Mouse (Mus musculus) thymus, adult 2 months (tissue): ENCODE results near the gene Uap1l1. TPM values are rescaled to one million over a fixed set of nuclear protein-coding genes. Genes with fewer than 3 reads are reported as not detected.

ENCODE experiments used
- DNase-seq: peaks from one replicate; pipeline ENCODE4 v3.0.0; 2021
- H3K27ac ChIP-seq: fragments of 200-500 bp; 2 replicates; pipeline ENCODE4 v1.5.1; 2012; ENCODE audit warnings: low read length, control low read depth; ENCODE audit not compliant: control insufficient read depth, insufficient read depth
- H3K27me3 ChIP-seq: fragments of 200-500 bp; 2 replicates; pipeline ENCODE4 v1.6.1; 2012; ENCODE audit warnings: mild to moderate bottlenecking, low read length, moderate library complexity, mixed read lengths; ENCODE audit not compliant: control insufficient read depth, insufficient read depth
- H3K36me3 ChIP-seq: fragments of 200-500 bp; 2 replicates; pipeline ENCODE4 v1.6.1; 2012; ENCODE audit warnings: mild to moderate bottlenecking, low read length, moderate library complexity; ENCODE audit not compliant: control insufficient read depth, insufficient read depth
- H3K4me1 ChIP-seq: fragments of 200-500 bp; replicated peaks from 2 replicates; pipeline ENCODE4 v1.6.1; 2012; ENCODE audit warnings: low read length; ENCODE audit not compliant: control insufficient read depth, insufficient read depth
- H3K4me3 ChIP-seq: fragments of 200-500 bp; 2 replicates; pipeline ENCODE4 v1.5.1; 2012; ENCODE audit warnings: mild to moderate bottlenecking, low read length, control low read depth, moderate library complexity; ENCODE audit not compliant: control insufficient read depth, insufficient read depth
- CTCF ChIP-seq: fragments of 200-500 bp; IDR thresholded peaks from 2 replicates; pipeline ENCODE4 v1.5.1; 2012; ENCODE audit warnings: mild to moderate bottlenecking, control low read depth, low read length, moderate library complexity, borderline replicate concordance; ENCODE audit not compliant: control insufficient read depth, poor library complexity, insufficient read depth; ENCODE audit errors: extremely low read depth
- POLR2A ChIP-seq: fragments of 200-500 bp; IDR thresholded peaks from 2 replicates; pipeline ENCODE4 v1.6.1; 2012; ENCODE audit warnings: mild to moderate bottlenecking, low read length, control low read depth, moderate library complexity; ENCODE audit not compliant: control insufficient read depth, poor library complexity, insufficient read depth; ENCODE audit errors: extremely low read depth
- WGBS: fragments of 180-500 bp; shearing (Covaris S2); methylation state at CpG from one replicate; pipeline ENCODE4 v1.1.7; 2018; 5-methylcytosine and 5-hydroxymethylcytosine counted together
- polyA plus RNA-seq: library from polyadenylated mRNA; depleted of rRNA; stranded (reverse); fragments of >200 nt; gene quantifications from 2 replicates; pipeline ENCODE4 v1.2.3, GENCODE M21; 2012

Gene Uap1l1
- polyA plus RNA-seq, 1 experiment: 24.4 TPM

DNA sequence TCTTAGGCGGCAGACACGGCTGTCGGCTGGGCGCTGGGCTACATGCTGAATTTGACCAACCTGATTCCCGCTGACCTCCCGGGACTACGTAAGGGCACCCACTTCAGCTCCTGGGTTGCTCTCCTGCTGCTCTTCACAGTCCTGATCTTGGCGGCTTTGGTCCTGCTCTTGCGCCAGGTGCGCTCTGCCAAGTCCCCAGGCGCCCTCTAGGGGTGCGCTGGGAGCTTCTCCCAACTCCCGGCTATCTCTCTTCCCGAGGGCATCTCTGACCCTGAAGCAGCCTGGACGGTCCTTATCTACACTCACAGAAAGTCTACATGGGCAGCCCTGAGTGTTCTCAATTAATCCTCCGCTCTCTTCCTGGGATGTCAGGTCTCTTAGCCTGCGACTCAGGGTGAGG, 35.3 kb upstream of the Uap1l1 start:
- WGBS: 5% methylated on average over 17 of the region's 17 CpGs

GRCm38 (mm10) chr2:25400291-25400690, 34.8 kb upstream of the Uap1l1 start:
- Histone ChIP-seq H3K36me3 (no peaks in the 10 kb centered on the region), H3K4me1 (peaks cover 17% of the 10 kb centered on the region), H3K4me3 (no peak overlapping the region), H3K27me3 (peaks cover 21% of the 10 kb centered on the region; the same call in 1 of the 2 replicates), H3K27ac (no peak overlapping the region)
- TF ChIP-seq CTCF (no peak), POLR2A (no peak)
- no peak for DNase-seq
- 29% methylated on average over 16 of the region's 16 CpGs for WGBS

More for the DNA sequence above, 35.3 kb upstream of the Uap1l1 start:
- H3K27ac ChIP-seq: no peak overlapping the region
- H3K4me3 ChIP-seq: no peak overlapping the region
- peak; percentile 37 for DNase-seq
- no peak for TF ChIP-seq POLR2A
- TF ChIP-seq CTCF: peak; percentile 55
- peaks cover 17% of the 10 kb centered on the region for H3K4me1 ChIP-seq
- H3K27me3 ChIP-seq: peaks cover 21% of the 10 kb centered on the region; the same call in 1 of the 2 replicates
- no peaks in the 10 kb centered on the region for H3K36me3 ChIP-seq

DNA sequence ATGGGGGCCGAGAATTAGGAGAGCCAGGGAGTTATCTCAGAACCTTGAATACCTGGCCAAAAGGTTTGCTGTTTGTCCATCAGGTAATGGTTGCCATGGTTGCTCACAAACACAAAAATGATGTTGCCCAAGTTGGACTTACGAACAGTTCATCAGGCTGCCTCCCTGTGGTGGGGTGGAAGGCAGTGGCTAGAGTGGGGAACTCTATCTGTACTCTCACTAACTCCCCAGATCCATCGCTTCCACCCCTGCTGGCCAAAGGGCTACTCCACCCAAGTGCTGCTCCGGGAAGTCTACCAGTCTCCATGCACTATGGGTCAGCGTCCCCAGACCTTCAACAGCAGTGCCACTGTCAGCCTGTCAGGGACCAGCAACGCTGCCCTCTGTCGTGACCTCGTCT, 33.6 kb upstream of the Uap1l1 start, which contains the start of gene Npdc1:
Gene Npdc1, plus strand, starts transcription at position 301 of the 400 bp plus-strand sequence.
- no peak for TF ChIP-seq CTCF
- TF ChIP-seq POLR2A: no peak
- WGBS: 77% methylated on average over 8 of the region's 8 CpGs

GRCm38 (mm10) chr2:25398065-25398464, 32.6 kb upstream of the Uap1l1 start:
- no peak overlapping the region for H3K27ac ChIP-seq
- peaks cover 12% of the 10 kb centered on the region for H3K4me1 ChIP-seq
- TF ChIP-seq CTCF (no peak), POLR2A (no peak)
- H3K36me3 ChIP-seq: no peaks in the 10 kb centered on the region
- H3K27me3 ChIP-seq: peaks cover 11% of the 10 kb centered on the region; the same call in 1 of the 2 replicates
- 94% methylated on average over 7 of the region's 7 CpGs for WGBS
- no peak overlapping the region for H3K4me3 ChIP-seq
- DNase-seq: no peak

More for the DNA sequence above, 33.6 kb upstream of the Uap1l1 start, which contains the start of gene Npdc1:
- no peak within 1 kb of the TSS for H3K4me3 ChIP-seq
- H3K4me1 ChIP-seq: peaks cover 17% of the 10 kb centered on the region
- peaks cover 17% of the 10 kb centered on the region; the same call in 1 of the 2 replicates for H3K27me3 ChIP-seq
- H3K27ac ChIP-seq: no peak within 1 kb of the TSS
- H3K36me3 ChIP-seq: no peaks in the 10 kb centered on the region
- no peak for DNase-seq

DNA sequence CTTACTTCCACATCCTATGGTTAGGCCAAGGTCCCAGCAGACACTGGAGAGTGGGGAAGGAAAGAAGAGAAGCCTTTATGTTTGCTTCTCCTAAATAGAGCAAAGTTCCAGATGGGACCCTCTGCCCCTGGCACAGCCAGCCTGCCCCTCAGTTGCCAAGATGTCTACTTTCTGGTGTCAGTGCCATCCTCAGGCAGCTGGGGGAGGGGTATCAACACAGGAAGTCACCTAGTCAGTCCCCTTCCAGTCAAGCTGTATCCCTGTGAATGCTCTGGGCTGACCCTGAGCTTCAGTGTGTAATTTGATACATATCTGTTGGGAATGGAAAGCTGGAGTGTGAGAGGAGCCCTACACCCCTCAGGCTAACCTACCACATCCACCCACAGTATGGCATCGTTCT, 31.5 kb upstream of the Uap1l1 start:
- WGBS: 83% methylated on average over 1 of the region's 1 CpGs
- no peak for DNase-seq
- TF ChIP-seq CTCF (no peak), POLR2A (no peak)
- no peak overlapping the region for H3K27ac ChIP-seq
- H3K4me3 ChIP-seq: no peak overlapping the region
- H3K27me3 ChIP-seq: peaks cover 8% of the 10 kb centered on the region; the same call in 1 of the 2 replicates
- H3K4me1 ChIP-seq: peaks cover 7% of the 10 kb centered on the region
- no peaks in the 10 kb centered on the region for H3K36me3 ChIP-seq

DNA sequence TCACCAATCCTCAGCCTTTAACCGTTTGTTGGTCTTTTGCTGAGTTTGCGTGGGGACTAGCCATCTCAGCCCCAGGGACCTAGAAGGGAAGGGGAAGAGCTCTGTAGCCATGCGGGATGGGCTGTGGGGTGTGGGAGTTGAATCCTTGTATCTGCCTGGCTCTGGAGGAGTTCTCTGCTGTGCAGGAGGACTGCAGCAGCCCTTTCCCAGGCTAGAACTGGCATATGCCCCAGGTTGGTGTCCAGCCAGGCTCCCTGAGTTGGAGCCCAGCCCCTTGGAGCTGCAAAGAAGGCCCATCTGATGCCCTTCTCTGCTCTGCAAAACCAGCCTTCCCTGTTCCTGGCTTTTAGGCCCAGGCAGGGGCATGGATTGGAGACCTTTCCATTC, 31.1 kb upstream of the Uap1l1 start:
- peaks cover 8% of the 10 kb centered on the region; the same call in 1 of the 2 replicates for H3K27me3 ChIP-seq
- DNase-seq: no peak
- no peak for TF ChIP-seq POLR2A
- TF ChIP-seq CTCF: no peak
- WGBS: 59% methylated on average over 3 of the region's 3 CpGs
- peaks cover 7% of the 10 kb centered on the region for H3K4me1 ChIP-seq
- H3K36me3 ChIP-seq: no peaks in the 10 kb centered on the region
- H3K27ac ChIP-seq: no peak overlapping the region
- no peak overlapping the region for H3K4me3 ChIP-seq

GRCm38 (mm10) chr2:25395721-25396596, 30.5 kb upstream of the Uap1l1 start, which contains the start of gene Entpd2:
Gene Entpd2, plus strand, starts transcription at chr2:25395874.
- DNase-seq: no peak
- Histone ChIP-seq H3K27me3 (peaks cover 8% of the 10 kb centered on the region; the same call in 1 of the 2 replicates), H3K36me3 (no peaks in the 10 kb centered on the region), H3K4me3 (peak within 1 kb of the TSS; percentile 19; the same call in 1 of the 2 replicates), H3K4me1 (peaks cover 7% of the 10 kb centered on the region), H3K27ac (no peak within 1 kb of the TSS)
- 4% methylated on average over 57 of the region's 57 CpGs for WGBS
- TF ChIP-seq CTCF: no peak
- TF ChIP-seq POLR2A: no peak
